Mouse (Mus musculus) hematopoietic stem cell, adult 5-6 weeks (primary cell): Measurements from ENCODE around the gene Wdr63. TPM values are rescaled to one million over a fixed set of nuclear protein-coding genes. Genes with fewer than 3 reads are reported as not detected.

Experiments
- ATAC-seq, 2 experiments: fragments of 125-278 bp in 1 of 2; replicated peaks in 1 of 2; 2 replicates each; pipeline ENCODE4 v1.8.0; 2016 to 2017; ENCODE audit warnings: inconsistent platforms in 2 of 2, mild to moderate bottlenecking in 2 of 2, moderate number of reproducible peaks in 2 of 2, low read depth in 1 of 2, moderate TSS enrichment in 1 of 2; ENCODE audit not compliant: low FRiP score in 2 of 2, poor library complexity in 2 of 2, severe bottlenecking in 2 of 2, insufficient read depth in 1 of 2, low TSS enrichment in 1 of 2
- total RNA-seq: library from RNA; stranded (forward); fragments of 172-1452, 232-1000 nt; gene quantifications from 2 replicates; pipeline ENCODE4 v1.2.3, GENCODE M21; 2017

Wdr63 gene
- total RNA-seq, 1 experiment from 2014 or later, result not detected

DNA sequence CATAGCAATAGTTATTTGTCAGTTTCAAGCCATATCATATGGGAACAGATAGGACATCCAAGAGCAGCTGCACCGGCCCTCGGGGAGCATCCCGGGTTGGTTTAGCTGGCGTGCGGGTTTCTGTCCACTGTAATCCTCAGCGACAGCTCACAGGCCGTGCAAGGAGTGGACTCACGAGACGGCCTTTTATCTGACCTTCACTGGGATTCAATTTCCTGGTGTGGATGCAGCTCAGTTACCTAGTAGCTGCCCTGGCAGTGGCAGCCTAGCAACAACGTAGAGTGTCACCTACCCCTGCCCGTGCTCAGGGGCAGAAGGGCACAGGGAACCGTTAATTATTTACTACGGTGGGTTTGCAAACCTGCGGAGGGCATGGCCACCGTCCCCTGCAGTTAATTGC lies 70.0 kb downstream of the Wdr63 start:
- ATAC-seq, result no peak

GRCm38 (mm10) chr3:146032976-146033375 lies 75.0 kb downstream of the Wdr63 start:
- ATAC-seq, result no peak

DNA sequence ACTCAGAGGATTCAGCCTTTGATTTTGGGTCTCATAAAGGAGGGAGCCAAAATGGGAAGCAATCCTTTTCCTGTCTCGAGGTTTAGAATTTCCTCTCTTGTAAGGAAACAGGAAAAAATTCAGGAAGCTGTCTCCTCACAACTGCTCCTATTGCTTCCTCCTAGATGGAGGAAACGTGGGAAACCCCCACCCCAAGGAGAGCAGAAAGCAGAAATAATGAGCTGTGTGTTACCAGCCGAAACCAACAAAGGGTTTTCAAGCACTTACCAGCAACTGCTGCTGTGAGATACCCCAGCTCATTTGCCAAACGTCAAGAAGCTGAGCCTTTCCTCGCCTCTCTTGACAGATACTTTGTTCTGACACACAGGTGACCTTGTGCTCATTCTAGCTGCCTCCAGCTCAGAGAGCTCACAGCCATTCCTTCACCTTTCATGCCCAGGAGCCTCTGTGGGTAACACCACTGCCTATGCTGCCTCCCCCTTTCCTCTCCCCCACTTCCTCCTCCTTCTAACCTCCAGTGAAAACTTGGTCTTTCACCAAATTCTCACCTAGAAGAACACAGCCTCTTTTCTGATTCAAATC lies 77.6 kb downstream of the Wdr63 start:
- peak; percentile 32 to 38; a peak in 2 of 4 replicates for ATAC-seq

DNA sequence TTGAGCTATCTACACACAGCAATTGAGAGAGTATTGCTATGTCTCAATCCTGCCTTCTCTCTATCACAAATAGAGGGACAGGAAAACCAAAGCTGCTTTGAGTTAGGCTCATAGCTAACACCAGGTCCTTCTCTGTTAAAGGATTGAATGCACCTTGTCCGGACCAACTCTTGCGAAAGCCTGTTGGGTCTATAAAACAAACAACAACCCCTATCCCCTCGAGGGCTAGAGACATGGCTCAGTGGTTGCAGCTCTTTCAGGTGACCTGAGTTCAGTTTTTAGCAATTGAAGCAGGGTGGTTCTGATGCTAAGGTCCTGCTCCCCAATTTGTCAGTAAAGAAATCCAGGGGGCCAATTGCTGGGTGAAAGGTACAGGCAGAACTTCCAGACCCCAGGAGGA lies 78.7 kb downstream of the Wdr63 start:
- no peak for ATAC-seq

DNA sequence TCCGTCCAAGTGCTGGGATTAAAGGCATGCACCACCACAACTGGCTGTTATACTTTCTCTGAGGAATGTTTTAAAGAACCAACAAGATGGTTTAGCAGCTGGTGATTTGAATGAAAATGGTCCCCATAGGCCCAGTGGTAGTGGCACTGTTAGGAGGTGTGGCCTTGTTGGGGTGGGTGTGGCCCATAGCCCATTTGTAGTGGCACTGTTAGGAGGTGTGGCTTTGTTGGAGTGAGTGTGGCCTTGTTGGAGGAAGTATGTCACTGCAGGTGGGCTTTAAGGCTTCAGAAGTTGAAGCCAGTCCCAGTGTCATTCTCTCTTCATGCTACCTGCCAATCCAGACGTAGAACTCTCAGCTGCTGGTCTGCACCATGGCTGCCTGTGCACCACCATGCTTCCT lies 79.5 kb downstream of the Wdr63 start:
- no peak for ATAC-seq

- no peak for ATAC-seq
Measured at GRCm38 (mm10) chr3:146027116-146027515, 80.8 kb downstream of the Wdr63 start.

DNA sequence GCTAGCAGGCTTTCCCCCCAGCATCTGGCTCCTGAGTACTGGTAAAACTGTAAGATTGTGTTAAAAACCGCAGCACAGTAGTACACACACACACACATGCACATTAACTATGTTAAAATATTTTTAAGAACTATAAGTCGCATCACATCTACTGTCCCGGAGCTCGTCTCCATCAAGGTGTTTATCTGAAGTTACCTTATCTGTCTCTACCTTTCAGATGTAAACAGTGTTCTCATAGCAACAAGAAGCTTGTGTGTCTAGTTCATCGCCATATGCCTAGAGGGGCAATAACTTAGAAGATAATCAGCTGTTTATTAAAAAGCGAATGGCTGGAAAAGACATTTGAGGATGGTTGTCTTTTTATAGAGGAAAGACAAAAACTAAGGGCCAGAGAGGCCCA lies 82.4 kb downstream of the Wdr63 start:
- no peak for ATAC-seq

DNA sequence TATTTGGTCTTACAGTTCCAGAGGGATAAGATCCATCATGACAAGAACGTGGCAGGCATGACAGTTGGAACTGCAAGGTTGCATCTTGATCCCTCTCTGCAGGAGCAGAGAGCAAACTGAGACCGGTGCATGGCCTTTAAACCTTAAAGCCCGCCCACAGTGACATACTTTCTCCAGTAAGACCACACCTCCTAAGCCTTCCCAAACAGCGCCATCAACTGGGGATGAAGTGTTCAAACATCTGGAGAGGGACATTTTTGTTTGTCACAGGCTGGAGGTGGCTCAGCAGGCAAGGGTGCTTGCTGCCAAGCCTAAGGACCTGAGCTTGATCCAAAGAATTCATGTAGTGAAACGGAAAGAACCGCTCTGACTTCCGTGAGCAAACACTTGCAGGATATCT lies 83.2 kb downstream of the Wdr63 start:
- ATAC-seq, result no peak

GRCm38 (mm10) chr3:146022232-146022631 lies 85.7 kb downstream of the Wdr63 start:
- ATAC-seq, result no peak

DNA sequence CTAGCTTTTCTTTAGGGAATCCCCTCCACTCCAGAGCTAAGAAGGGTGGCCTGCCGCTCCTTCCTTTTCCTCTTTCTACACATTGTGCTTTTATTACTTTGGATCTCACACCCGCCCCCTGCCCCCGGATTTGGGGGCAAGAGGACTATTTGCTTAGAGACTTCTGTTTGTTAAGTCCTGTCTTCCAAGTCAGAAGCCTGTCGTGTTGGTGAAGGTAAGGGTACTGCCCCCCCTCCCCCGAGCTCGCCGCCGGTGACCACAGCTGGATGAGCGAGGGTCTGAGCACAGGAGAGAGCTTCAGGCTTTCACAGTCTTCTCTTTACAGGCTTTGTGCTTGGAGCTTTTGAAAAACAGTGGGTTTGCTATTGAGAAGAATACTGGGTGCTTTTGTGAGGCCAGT lies 90.4 kb downstream of the Wdr63 start:
- no peak for ATAC-seq

DNA sequence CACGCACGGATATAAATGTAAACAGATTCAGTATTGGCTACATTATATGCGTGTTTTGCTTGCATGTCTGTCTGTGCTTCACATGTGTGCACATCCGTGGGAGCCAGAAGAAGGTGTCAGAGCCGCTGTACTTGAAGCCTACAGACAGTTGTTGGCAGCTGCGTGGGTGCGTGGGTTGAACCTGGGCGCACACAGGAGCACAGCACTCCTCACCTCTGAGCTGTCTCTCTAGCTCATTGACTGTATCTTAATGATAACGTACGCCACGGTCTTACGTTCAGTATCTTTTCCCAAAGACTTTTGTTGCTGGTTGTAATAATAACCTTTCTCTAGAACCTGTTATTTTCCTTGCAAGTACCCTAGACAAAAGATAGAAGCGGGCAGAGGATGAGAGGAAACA lies 91.0 kb downstream of the Wdr63 start:
- ATAC-seq, result no peak

DNA sequence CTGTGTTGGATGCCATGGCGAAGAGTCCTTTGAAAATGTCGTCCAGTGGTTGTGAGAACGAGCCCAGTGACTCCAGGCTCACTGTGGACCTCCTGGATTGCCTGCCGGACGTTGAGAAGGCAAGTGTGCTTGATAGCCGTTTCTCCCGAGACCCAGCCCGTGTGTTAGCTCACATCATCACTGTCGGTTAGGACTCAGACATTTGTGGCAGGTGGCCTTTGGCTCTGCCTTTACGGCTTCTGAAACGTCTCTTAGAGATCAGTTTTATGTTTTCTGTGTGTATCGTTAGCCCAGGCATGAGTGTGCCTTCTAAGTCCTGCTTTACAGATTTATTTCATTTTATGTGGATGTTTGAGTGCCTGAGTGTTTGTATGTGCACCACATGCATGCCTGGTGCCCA lies 93.6 kb downstream of the Wdr63 start:
- ATAC-seq, result no peak

DNA sequence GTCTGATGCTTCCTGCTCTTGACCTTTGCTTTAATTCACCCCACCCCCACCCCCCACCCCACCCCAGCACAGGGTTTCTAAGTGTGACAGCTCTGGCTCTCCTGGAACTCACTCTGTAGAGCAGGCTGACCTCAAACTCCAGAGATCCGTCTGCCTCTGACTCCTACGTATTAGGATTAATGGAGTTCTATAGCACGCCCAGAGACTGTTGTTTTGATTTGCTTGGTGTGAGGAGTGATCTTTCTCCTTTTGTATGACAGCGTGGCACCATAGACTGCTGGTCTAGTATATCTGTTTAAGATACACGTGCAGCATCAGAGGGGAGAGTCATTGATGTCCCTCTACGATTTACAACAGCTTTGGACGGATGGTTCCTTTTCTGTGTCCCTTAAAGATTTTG lies 94.4 kb downstream of the Wdr63 start:
- ATAC-seq, result no peak

- ATAC-seq, result no peak
Measured at GRCm38 (mm10) chr3:146011544-146012218, 96.2 kb downstream of the Wdr63 start.

GRCm38 (mm10) chr3:146010751-146011150 lies 97.2 kb downstream of the Wdr63 start:
- ATAC-seq, result no peak

DNA sequence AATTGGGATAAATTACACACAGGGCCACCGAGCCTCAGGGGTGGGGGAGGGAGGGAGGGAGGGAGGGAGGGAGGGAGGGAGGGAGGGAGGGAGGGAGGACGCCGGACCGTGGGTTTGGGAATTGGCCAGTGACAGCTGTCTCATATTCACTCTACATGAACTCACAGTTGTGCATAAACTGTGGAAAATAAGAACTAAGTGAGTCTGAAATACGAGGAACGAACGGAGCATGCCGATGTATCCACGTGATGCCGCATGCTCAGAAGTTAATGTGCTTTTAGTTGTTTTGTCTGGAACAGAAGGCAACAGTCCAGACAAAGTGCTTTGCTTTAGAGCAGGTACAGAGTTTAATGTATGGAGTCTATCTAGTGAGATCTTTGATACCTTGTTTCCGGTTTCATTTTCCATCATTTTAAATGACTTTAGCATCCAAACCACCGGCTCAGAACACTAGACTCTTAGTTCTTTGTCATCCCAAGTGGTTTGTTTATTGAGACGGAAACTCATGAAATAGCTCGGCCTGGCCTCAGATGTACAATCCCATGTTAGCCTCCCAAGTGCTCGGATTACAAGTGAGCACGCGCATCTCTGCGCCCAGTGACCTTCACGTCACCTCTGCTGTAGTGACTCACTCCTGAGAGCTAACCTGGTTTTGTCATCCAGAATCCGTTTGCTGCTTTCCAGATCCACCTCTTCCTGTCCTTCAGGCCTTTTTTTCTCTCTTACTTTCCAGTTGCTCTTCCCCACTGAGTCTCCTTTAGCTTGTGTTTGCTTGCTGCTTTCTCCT lies 97.9 kb downstream of the Wdr63 start:
- no peak for ATAC-seq

DNA sequence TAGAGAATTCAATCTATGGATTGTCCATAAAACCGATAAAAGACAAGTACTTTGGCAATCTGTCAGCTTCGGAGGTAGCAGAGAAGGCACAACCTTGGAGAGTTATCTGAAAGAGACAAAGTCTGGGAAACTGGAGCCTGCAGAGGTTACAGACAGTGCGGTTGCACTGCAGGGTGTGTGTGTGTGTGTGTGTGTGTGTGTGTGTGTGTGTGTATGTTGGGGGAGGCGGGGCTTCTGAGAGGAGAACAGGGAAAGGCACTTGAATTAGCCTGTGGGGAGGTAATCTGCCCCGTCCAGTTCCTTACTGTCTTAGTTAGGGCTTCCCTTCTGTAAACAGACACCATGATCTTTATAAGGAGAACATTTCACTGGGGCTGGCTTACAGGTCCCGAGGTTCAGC lies 100.1 kb downstream of the Wdr63 start:
- no peak for ATAC-seq

DNA sequence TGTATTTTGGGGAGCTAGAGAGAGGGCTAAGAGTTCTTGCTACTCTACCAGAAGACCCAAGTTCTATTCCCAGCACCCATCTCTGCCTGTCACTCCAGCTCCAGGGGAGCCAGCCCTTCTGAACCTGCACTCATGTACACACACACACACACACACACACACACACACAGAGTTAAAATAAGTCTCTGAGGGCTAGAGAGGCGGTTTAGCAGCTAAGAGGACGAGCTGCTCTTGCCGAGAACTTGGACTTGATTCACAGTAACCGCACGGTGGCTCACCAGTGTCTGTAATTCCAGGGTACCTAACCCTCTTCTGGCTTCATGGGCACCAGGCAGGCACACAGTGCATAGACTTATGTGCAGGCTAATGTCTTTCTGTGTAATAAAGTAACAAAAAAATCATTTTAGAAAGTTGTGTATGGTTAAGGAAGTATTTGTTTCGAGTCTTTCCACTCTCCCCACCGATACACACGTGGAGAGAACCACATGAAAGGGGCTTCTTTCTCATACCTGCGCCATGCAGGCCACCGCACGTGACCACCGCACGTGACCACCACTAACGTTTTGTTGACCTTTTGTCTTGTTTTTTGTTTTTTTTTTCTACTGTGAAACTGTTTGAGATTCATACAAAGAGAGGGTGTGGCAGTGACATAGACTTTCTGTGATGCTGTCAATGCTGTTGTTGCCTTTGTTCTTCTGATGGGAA lies 103.4 kb downstream of the Wdr63 start:
- ATAC-seq, result no peak
